Mouse (Mus musculus): ENCODE results near the gene Csnk1g1.

GRCm38 (mm10) chr9:65982841-65983240 is 74.1 kb downstream of the Csnk1g1 start:
- no peak for TF ChIP-seq POLR2A (IDR thresholded peaks at IDR 0.05; ENCODE audit: control insufficient read depth, extremely low read depth, insufficient read depth, low read length, poor library complexity)
- TF ChIP-seq CTCF (IDR thresholded peaks at IDR 0.05; ENCODE audit: borderline replicate concordance, control insufficient read depth, extremely low read depth, insufficient read depth, low read length, poor library complexity): no peak
